Mouse (Mus musculus) forebrain, embryonic 11.5 days (tissue): ENCODE data around the gene Cog5. TPM values are rescaled to one million over a fixed set of nuclear protein-coding genes. Genes with fewer than 3 reads are reported as not detected.

ENCODE experiments used
- ATAC-seq: fragments of 200-750 bp; cut with Nextera tagmentation; replicated peaks from 2 replicates; pipeline ENCODE4 v1.8.0; 2017; ENCODE audit warnings: moderate TSS enrichment; ENCODE audit not compliant: low FRiP score
- DNase-seq: peaks from one replicate; pipeline ENCODE4 v3.0.0-alpha.2; 2017; ENCODE audit warnings: low spot score
- H3K27ac ChIP-seq: fragments of 300-500 bp; sonication (generic); 2 replicates; pipeline ENCODE4 v1.5.1; 2014; ENCODE audit warnings: low read depth, low read length
- H3K27me3 ChIP-seq: fragments of 300-500 bp; sonication (generic); 2 replicates; pipeline ENCODE4 v1.6.1; 2014; ENCODE audit warnings: mild to moderate bottlenecking, low read length, mixed read lengths; ENCODE audit not compliant: control insufficient read depth, insufficient read depth
- H3K36me3 ChIP-seq: fragments of 300-500 bp; sonication (generic); 2 replicates; pipeline ENCODE4 v1.6.1; 2014; ENCODE audit warnings: mild to moderate bottlenecking, low read length, moderate library complexity, mixed read lengths; ENCODE audit not compliant: control insufficient read depth, insufficient read depth
- H3K4me1 ChIP-seq: fragments of 300-500 bp; sonication (generic); replicated peaks from 2 replicates; pipeline ENCODE4 v1.6.1; 2014; ENCODE audit warnings: low read length, mixed read lengths; ENCODE audit not compliant: control insufficient read depth, insufficient read depth
- H3K4me2 ChIP-seq: fragments of 300-500 bp; sonication (generic); 2 replicates; pipeline ENCODE4 v1.6.1; 2014; ENCODE audit warnings: low read depth, mild to moderate bottlenecking, low read length, moderate library complexity, mixed read lengths; ENCODE audit not compliant: severe bottlenecking
- H3K4me3 ChIP-seq: fragments of 300-500 bp; sonication (generic); 2 replicates; pipeline ENCODE4 v1.5.1; 2014; ENCODE audit warnings: low read depth, low read length
- H3K9ac ChIP-seq: fragments of 300-500 bp; sonication (generic); 2 replicates; pipeline ENCODE4 v1.6.1; 2014; ENCODE audit warnings: low read length
- H3K9me3 ChIP-seq: fragments of 300-500 bp; sonication (generic); 2 replicates; pipeline ENCODE4 v1.6.1; 2016; ENCODE audit warnings: low read length, mixed read lengths; ENCODE audit not compliant: control insufficient read depth
- WGBS: fragments of 180-500 bp; shearing (Covaris S2); extraction: QIAGEN DNeasy Blood & Tissue Kit; methylation state at CpG from one replicate; pipeline ENCODE4 v1.1.7; 2014; 5-methylcytosine and 5-hydroxymethylcytosine counted together
- polyA plus RNA-seq: library from polyadenylated mRNA; unstranded; fragments of >200 nt; fragmentation: Nextera tagmentation; extraction: Ambion mirVana; gene quantifications from 2 replicates; pipeline ENCODE4 v1.2.1, GENCODE M21; 2014

The Cog5 gene
- polyA plus RNA-seq, 1 experiment from 2014 or later, result 35.2 TPM

- no peaks in the 10 kb centered on the region for H3K27me3 ChIP-seq
- DNase-seq, result no peak
- ATAC-seq, result no peak
- no peaks in the 10 kb centered on the region for H3K4me1 ChIP-seq
- no peaks in the 10 kb centered on the region for H3K9me3 ChIP-seq
- H3K9ac ChIP-seq, result no peak overlapping the region
- H3K27ac ChIP-seq, result no peak overlapping the region
- H3K4me3 ChIP-seq, result no peak overlapping the region
- H3K4me2 ChIP-seq, result no peak overlapping the region
- 61% methylated on average over 7 of the region's 7 CpGs for WGBS
- no peaks in the 10 kb centered on the region for H3K36me3 ChIP-seq
Observed at GRCm38 (mm10) chr12:31983238-31983637, 328.6 kb downstream of the Cog5 start.

DNA sequence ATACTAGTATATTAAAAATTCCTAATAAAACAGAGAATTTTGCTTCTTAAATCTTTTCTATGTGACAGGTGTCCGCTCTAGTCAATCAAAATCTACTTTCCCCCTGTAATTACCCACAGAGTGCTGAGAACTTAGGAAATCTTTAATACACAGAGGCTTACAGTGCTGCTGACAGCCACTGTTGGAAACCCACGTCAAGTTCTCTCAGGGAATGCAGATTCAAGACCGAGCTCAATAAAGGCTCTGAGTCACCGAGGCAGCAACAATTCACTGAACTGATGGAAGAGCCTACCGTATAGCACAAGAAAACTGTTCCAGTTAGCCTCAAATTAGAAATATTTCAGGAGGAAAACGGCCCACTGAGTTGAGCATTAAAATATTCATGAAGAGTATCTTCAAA is 329.1 kb downstream of the Cog5 start:
- ATAC-seq (no peak), DNase-seq (no peak)
- no peaks in the 10 kb centered on the region for H3K27me3 ChIP-seq
- no peaks in the 10 kb centered on the region for H3K4me1 ChIP-seq
- H3K27ac ChIP-seq, result no peak overlapping the region
- no peak overlapping the region for H3K4me3 ChIP-seq
- 71% methylated on average over 6 of the region's 6 CpGs for WGBS
- H3K36me3 ChIP-seq, result no peaks in the 10 kb centered on the region
- H3K9me3 ChIP-seq, result no peaks in the 10 kb centered on the region
- no peak overlapping the region for H3K9ac ChIP-seq
- H3K4me2 ChIP-seq, result no peak overlapping the region

DNA sequence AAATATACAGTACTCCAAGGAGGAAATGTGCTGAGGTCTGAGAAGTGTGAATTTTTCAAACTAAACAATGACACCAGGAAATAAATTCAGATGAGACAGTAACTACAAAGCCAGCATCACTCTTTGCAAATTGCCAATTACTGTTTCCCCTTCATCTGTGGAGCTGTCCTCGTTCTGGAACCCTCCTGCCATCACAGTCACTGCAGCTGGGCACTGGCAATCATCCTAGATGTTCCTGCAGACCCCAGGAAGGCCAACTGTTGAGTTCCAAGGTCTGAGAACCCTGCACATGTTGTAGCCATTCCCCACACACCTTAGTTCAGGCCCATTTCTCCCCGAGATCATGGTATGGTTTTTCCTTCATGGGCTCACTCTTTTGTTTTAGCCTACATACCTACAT is 329.5 kb downstream of the Cog5 start:
- no peak for ATAC-seq
- WGBS, result 66% methylated on average over 2 of the region's 2 CpGs
- DNase-seq, result no peak

GRCm38 (mm10) chr12:31984664-31985063 is 330.0 kb downstream of the Cog5 start:
- Histone ChIP-seq H3K4me1 (no peaks in the 10 kb centered on the region), H3K9me3 (no peaks in the 10 kb centered on the region), H3K4me2 (no peak overlapping the region), H3K27me3 (no peaks in the 10 kb centered on the region), H3K27ac (no peak overlapping the region), H3K36me3 (no peaks in the 10 kb centered on the region), H3K9ac (no peak overlapping the region), H3K4me3 (no peak overlapping the region)
- WGBS, result 78% methylated on average over 12 of the region's 12 CpGs
- ATAC-seq (no peak), DNase-seq (no peak)

More for the DNA sequence above, 329.5 kb downstream of the Cog5 start:
- Histone ChIP-seq H3K4me2 (no peak overlapping the region), H3K9me3 (no peaks in the 10 kb centered on the region), H3K9ac (no peak overlapping the region), H3K36me3 (no peaks in the 10 kb centered on the region), H3K4me1 (no peaks in the 10 kb centered on the region), H3K27ac (no peak overlapping the region), H3K27me3 (no peaks in the 10 kb centered on the region), H3K4me3 (no peak overlapping the region)

- no peak for ATAC-seq
- 86% methylated on average over 6 of the region's 6 CpGs for WGBS
Observed at GRCm38 (mm10) chr12:31985738-31986137, 331.1 kb downstream of the Cog5 start.

GRCm38 (mm10) chr12:31986463-31986862 is 331.8 kb downstream of the Cog5 start:
- H3K27ac ChIP-seq, result no peak overlapping the region
- no peaks in the 10 kb centered on the region for H3K36me3 ChIP-seq
- H3K4me1 ChIP-seq, result no peaks in the 10 kb centered on the region
- 95% methylated on average over 2 of the region's 2 CpGs for WGBS
- no peaks in the 10 kb centered on the region for H3K9me3 ChIP-seq
- no peaks in the 10 kb centered on the region for H3K27me3 ChIP-seq
- H3K9ac ChIP-seq, result no peak overlapping the region
- no peak for ATAC-seq
- H3K4me3 ChIP-seq, result no peak overlapping the region
- no peak overlapping the region for H3K4me2 ChIP-seq
- no peak for DNase-seq

More at GRCm38 (mm10) chr12:31985738-31986137, 331.1 kb downstream of the Cog5 start:
- Histone ChIP-seq H3K4me1 (no peaks in the 10 kb centered on the region), H3K4me2 (no peak overlapping the region), H3K9me3 (no peaks in the 10 kb centered on the region), H3K36me3 (no peaks in the 10 kb centered on the region), H3K27ac (no peak overlapping the region), H3K27me3 (no peaks in the 10 kb centered on the region), H3K4me3 (no peak overlapping the region), H3K9ac (no peak overlapping the region)
- DNase-seq, result no peak

Other genes starting within 250 kb of the Cog5 start
- gene Cbll1, start 155.3 kb upstream of the Cog5 start, polyA plus RNA-seq, result 26.5 and 27.9 TPM in 2 replicates
- not detected in 2 replicates for gene Slc26a4, start 94.9 kb upstream of the Cog5 start, polyA plus RNA-seq
- 23.2 and 29.5 TPM in 2 replicates for gene Bcap29, start 20.2 kb upstream of the Cog5 start, polyA plus RNA-seq
- 13.4 and 13.5 TPM in 2 replicates for gene Dus4l, start within 50 bp of the Cog5 start, polyA plus RNA-seq
- gene Gpr22, start 59.1 kb downstream of the Cog5 start, polyA plus RNA-seq, result 2.6 and 4.1 TPM in 2 replicates